Mouse (Mus musculus): ENCODE measurements around the gene Spats2l. TPM values are rescaled to one million over a fixed set of nuclear protein-coding genes. Genes with fewer than 3 reads are reported as not detected.

The Spats2l gene
- total and polyA plus RNA-seq, 3 experiments, result 5.1 to 7.2 (median 6.1) TPM

DNA sequence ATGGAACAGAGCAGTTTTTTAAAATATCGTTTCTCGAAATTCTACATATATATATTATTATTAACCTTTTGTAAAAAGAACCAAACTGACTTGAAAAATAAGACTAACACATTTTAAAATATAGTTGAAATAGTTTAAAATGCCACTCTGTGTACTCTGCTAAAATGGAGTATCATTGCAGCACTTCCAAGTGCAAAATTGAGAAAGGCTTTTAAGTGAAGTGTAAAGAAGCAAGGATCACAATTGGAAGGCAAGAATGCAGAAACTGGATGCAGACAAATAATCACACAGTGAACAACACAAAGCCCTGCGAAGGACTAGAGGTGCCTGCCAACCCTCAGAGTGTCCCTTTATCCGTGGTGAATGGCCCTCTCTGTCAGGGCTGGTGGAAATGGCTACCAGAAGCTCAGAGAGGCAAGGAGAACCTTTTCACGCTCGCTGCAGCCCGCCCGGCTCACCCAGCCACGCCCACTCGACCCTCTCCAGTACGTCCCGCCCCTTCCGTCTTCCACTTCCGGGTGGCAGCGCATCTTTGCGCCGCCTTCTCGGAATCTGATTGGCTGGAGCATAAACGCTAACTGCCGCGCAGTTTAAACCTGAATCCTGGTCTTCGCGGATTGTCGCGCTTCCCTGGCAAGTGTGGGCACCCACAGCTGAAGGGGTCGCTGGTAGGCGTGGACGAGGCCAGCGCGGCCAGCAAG lies 221.6 kb downstream of the Spats2l start, which contains the start of gene Sgo2a:
Sgo2a (plus strand) TSS at position 540 of the 701 bp plus-strand sequence.
- 0 out of 2 replicates have a peak, but pooled peaks cover 3% of the 10 kb centered on the region for H3K4me1 ChIP-seq (ENCODE audit: control insufficient read depth, insufficient read depth, low read length)
- peak within 1 kb of the TSS; percentile 96 for H3K4me3 ChIP-seq
- peak; percentile 91 to 93 for DNase-seq
- no peaks in the 10 kb centered on the region for H3K79me2 ChIP-seq (replicated peaks; ENCODE audit: control insufficient read depth, insufficient read depth, low read length)
- intact Hi-C loops (cut with DNase I), result loop anchor here (2.0 kb wide), 1 partner anchor 25 kb away; no protein-coding TSS in a partner anchor
- no peaks in the 10 kb centered on the region for H3K36me3 ChIP-seq (ENCODE audit: control insufficient read depth, insufficient read depth, low read length)
- H3K27ac ChIP-seq, result peak within 1 kb of the TSS; percentile 54
- H3K27me3 ChIP-seq (ENCODE audit: control insufficient read depth, insufficient read depth, low read length), result no peaks in the 10 kb centered on the region
- TF ChIP-seq POLR2A (IDR thresholded peaks at IDR 0.05; ENCODE audit: insufficient read depth, low read depth, low read length) (peak; percentile 94), CTCF (IDR thresholded peaks at IDR 0.05) (0 out of 2 replicates have a peak, but pooled peaks have one; percentile 6), EP300 (IDR thresholded peaks at IDR 0.05; ENCODE audit: insufficient read depth, low read depth, low read length) (peak; percentile 55)
- peak within 1 kb of the TSS; percentile 75 for H3K9ac ChIP-seq (ENCODE audit: low read depth, low read length)
- WGBS, result 8% methylated on average over 30 of the region's 30 CpGs

DNA sequence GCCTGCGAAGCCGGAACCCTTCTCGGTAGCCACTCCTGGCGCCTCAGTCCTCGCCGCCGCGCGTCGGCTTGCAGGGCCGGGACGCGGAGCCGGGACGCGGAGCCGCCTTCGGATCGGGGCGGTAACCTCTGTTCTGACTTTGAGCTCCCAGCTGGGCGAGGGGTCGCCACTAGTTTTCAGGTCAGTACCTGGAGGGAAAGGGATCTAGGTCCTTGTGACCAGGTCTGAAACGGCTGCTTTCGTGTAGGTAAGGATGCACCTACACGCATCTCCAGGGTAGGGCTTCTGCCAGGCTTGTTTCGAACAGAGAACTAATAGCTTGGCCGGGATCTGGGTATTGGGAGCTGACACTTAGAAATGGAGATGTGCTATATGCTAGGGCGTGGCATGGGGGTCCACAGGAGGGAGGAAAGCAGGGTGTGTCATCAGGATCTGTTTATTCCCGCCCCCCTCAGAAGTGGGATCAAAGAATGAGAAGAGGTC lies 222.2 kb downstream of the Spats2l start:
- WGBS, result under 1% methylated on average over 29 of the region's 29 CpGs
- DNase-seq, result no peak
- H3K4me1 ChIP-seq (ENCODE audit: control insufficient read depth, insufficient read depth, low read length), result 0 out of 2 replicates have a peak, but pooled peaks cover 3% of the 10 kb centered on the region
- H3K36me3 ChIP-seq (ENCODE audit: control insufficient read depth, insufficient read depth, low read length), result no peaks in the 10 kb centered on the region
- H3K79me2 ChIP-seq (replicated peaks; ENCODE audit: control insufficient read depth, insufficient read depth, low read length), result no peaks in the 10 kb centered on the region
- no peaks in the 10 kb centered on the region for H3K27me3 ChIP-seq (ENCODE audit: control insufficient read depth, insufficient read depth, low read length)
- intact Hi-C loops (cut with DNase I), result no loop called here
- H3K9ac ChIP-seq (ENCODE audit: low read depth, low read length), result peak overlapping the region; percentile 75
- no peak overlapping the region; the same call in 1 of the 2 replicates for H3K27ac ChIP-seq
- peak overlapping the region; percentile 96 for H3K4me3 ChIP-seq
- TF ChIP-seq CTCF (IDR thresholded peaks at IDR 0.05) (no peak), POLR2A (IDR thresholded peaks at IDR 0.05; ENCODE audit: insufficient read depth, low read depth, low read length) (no peak), EP300 (IDR thresholded peaks at IDR 0.05; ENCODE audit: insufficient read depth, low read depth, low read length) (no peak)

Other genes starting within 250 kb of the Spats2l start
- gene Sgo2a, start 221.8 kb downstream of the Spats2l start, total RNA-seq (2021), result 1 to 10 TPM; 3.5 to 4.2 TPM
- 1.1 and 1.9 TPM in 2 replicates for gene Sgo2a, start 221.8 kb downstream of the Spats2l start, polyA plus RNA-seq (2012; rRNA removed)
- 1 to 10 TPM; 5.8 to 6.6 TPM for gene Kctd18, start 244.8 kb downstream of the Spats2l start, total RNA-seq (2021)
- 4.2 and 8.6 TPM in 2 replicates for gene Kctd18, start 244.8 kb downstream of the Spats2l start, polyA plus RNA-seq (2012; rRNA removed)